Mouse (Mus musculus) embryonic fibroblast, embryonic 13.5 days (primary cell): ENCODE measurements around the gene Rftn2.

Experiments
- CTCF ChIP-seq: IDR thresholded peaks from 2 replicates; pipeline ENCODE4 v1.5.1; 2011; ENCODE audit warnings: mild to moderate bottlenecking, control low read depth, low read length, moderate library complexity, borderline replicate concordance; ENCODE audit not compliant: insufficient read depth
- POLR2A ChIP-seq: IDR thresholded peaks from 2 replicates; pipeline ENCODE4 v1.6.1; 2011; ENCODE audit warnings: low read depth, mild to moderate bottlenecking, control low read depth, low read length, moderate library complexity

DNA sequence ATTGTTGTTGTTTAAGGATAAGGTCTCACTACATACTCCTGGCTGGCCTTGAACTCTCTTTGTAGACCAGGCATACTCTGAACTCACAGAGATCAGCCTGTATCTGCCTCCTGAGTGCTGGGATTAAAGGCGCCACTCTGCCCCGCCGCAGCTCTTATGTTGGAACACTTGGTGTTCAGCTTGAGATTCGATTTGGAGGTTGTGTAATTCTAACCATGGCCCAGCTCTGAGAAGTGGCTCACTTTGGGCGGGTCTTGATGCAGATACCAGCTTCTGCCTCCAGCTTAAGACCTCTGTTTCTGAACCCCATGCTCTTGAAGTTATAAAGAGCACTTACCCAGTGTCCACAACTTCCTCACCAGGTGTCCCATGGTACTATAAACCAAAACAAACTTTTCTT is 96.9 kb downstream of the Rftn2 start:
- TF ChIP-seq CTCF (no peak), POLR2A (no peak)
